Mouse (Mus musculus) cortical plate, adult 2 months (tissue): ENCODE measurements around the gene Tfap2b. TPM values are rescaled to one million over a fixed set of nuclear protein-coding genes. Genes with fewer than 3 reads are reported as not detected.

ENCODE experiments used
- H3K27ac ChIP-seq: fragments of 200-500 bp; 2 replicates; pipeline ENCODE4 v1.5.1; 2012; ENCODE audit warnings: low read length, control low read depth, inconsistent platforms; ENCODE audit not compliant: insufficient read depth
- H3K4me1 ChIP-seq: fragments of 200-500 bp; 2 replicates; pipeline ENCODE4 v1.6.1; 2011; ENCODE audit warnings: low read length; ENCODE audit not compliant: control insufficient read depth, insufficient read depth
- H3K4me3 ChIP-seq: fragments of 200-500 bp; 2 replicates; pipeline ENCODE4 v1.5.1; 2011; ENCODE audit warnings: mild to moderate bottlenecking, low read length, control low read depth; ENCODE audit not compliant: insufficient read depth
- CTCF ChIP-seq: fragments of 200-500 bp; IDR thresholded peaks from 2 replicates; pipeline ENCODE4 v1.5.1; 2011; ENCODE audit warnings: mild to moderate bottlenecking, control low read depth, low read length; ENCODE audit not compliant: insufficient read depth; ENCODE audit errors: extremely low read depth
- POLR2A ChIP-seq: fragments of 200-500 bp; IDR thresholded peaks from 2 replicates; pipeline ENCODE4 v1.6.1; 2011; ENCODE audit warnings: mild to moderate bottlenecking, low read length, control low read depth; ENCODE audit not compliant: insufficient read depth; ENCODE audit errors: extremely low read depth
- polyA plus RNA-seq: library from polyadenylated mRNA; depleted of rRNA; stranded (reverse); fragments of >200 nt; gene quantifications from 2 replicates; pipeline ENCODE4 v1.2.3, GENCODE M21; 2012

The Tfap2b gene
- polyA plus RNA-seq, 1 experiment: 0.29 TPM

DNA sequence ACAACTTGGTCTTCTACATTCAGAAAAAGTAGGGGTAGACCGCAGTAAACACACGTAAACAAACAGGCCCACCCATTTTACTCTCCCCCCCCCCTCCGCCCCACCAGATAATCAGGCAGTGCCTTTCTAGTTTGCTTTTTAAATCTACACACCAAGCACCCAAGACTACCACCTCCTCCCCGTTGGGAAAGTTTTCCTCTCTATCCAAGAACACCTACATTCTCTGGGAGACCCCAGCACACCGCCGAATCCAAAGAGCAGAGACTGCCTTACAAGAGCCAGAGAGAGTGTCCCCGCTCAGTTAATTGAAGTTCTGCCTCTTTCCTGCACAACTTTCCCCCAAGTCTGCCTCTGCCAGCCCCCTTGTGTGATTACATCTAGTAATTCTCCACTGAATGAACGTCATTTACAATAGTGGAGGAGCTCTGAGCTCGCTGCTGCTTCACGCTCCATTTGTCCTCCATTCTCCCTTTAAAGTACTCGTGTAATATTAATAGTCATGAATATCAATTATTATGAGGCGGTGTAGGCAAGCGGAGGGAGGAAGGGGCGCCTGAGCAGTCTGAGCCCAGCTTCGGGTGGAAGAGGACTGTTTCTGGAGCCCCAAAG is 2.9 kb downstream of the Tfap2b start:
- Histone ChIP-seq H3K27ac (no peak overlapping the region), H3K4me3 (no peak overlapping the region), H3K4me1 (no peaks in the 10 kb centered on the region)
- TF ChIP-seq POLR2A: no peak
- no peak for TF ChIP-seq CTCF

GRCm38 (mm10) chr1:19212691-19213090 is 4.0 kb downstream of the Tfap2b start:
- Histone ChIP-seq H3K4me3 (no peak overlapping the region), H3K4me1 (no peaks in the 10 kb centered on the region), H3K27ac (no peak overlapping the region)
- TF ChIP-seq CTCF: no peak
- no peak for TF ChIP-seq POLR2A

GRCm38 (mm10) chr1:19213171-19213570 is 4.5 kb downstream of the Tfap2b start:
- no peak overlapping the region for H3K4me3 ChIP-seq
- no peak overlapping the region for H3K27ac ChIP-seq

GRCm38 (mm10) chr1:19213851-19214395 is 5.2 kb downstream of the Tfap2b start:
- TF ChIP-seq CTCF (no peak), POLR2A (no peak)
- Histone ChIP-seq H3K4me3 (no peak overlapping the region), H3K27ac (no peak overlapping the region), H3K4me1 (no peaks in the 10 kb centered on the region)

More at GRCm38 (mm10) chr1:19213171-19213570, 4.5 kb downstream of the Tfap2b start:
- no peaks in the 10 kb centered on the region for H3K4me1 ChIP-seq
- TF ChIP-seq CTCF: no peak
- TF ChIP-seq POLR2A: no peak

- no peak overlapping the region for H3K27ac ChIP-seq
- no peaks in the 10 kb centered on the region for H3K4me1 ChIP-seq
- TF ChIP-seq POLR2A: no peak
- TF ChIP-seq CTCF: no peak
- H3K4me3 ChIP-seq: no peak overlapping the region
Measured at GRCm38 (mm10) chr1:19217391-19217790, 8.7 kb downstream of the Tfap2b start.

DNA sequence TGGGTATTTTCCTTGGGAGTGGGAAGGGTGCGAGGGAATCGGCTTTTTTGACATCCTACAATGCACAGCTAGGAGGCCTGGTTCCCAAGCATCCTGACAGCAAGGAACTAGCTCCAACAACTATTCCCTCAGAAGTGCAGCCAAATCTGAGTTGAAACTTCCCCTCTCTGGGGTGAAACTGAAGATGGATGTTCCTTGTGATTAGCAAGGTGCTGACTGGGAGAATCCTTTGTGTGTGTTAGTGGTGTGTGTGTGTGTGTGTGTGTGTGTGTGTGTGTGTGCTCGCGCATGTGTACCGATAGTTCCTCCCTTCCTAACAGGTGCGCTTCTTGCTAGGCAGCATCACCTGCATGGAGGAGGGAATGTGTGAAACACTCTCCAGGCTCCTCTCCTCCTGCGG is 9.5 kb downstream of the Tfap2b start:
- no peak overlapping the region for H3K27ac ChIP-seq
- no peak overlapping the region for H3K4me3 ChIP-seq
- TF ChIP-seq POLR2A (no peak), CTCF (no peak)

DNA sequence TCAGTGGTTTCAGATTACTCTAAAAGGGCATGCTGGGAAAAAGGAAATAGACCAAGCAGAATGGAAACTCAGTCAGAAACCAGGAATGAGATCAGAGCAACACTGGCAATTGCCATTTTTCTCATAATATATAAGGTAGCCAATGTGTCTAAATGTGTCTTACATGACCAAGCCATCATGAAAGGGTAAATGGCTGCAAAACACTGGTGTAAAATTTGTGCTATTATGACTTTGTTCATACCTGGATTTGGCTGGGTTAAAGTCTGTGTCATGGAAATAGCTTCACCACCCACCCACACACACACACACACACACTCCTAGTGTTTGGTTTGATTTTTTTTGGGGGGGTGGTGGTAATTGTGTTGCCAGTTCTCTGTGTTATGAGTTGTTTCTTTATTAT is 10.7 kb downstream of the Tfap2b start:
- Histone ChIP-seq H3K4me3 (no peak overlapping the region), H3K4me1 (no peaks in the 10 kb centered on the region), H3K27ac (no peak overlapping the region)
- TF ChIP-seq CTCF: no peak
- no peak for TF ChIP-seq POLR2A

More for the DNA sequence above, 9.5 kb downstream of the Tfap2b start:
- H3K4me1 ChIP-seq: no peaks in the 10 kb centered on the region

DNA sequence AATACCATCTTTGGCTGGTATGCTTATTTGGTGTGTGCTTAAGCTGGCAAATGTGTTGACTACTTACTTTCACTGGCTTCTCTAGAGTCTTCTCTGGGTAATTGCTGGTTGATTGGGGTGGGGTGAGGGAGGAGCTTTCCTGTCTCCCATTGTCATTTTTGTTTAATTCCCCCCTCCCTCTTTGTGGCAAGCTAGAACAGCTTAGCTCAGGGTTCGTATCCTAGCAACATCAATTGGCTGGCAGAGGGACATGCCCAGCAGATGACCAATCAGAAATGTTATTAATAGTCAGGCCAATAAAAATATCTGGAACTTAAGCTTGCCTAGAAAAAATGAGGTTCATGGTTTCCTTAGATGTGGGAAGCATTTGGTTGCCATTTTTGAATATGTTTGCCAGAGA is 11.8 kb downstream of the Tfap2b start:
- H3K27ac ChIP-seq: no peak overlapping the region
- no peak overlapping the region for H3K4me3 ChIP-seq
- TF ChIP-seq CTCF (no peak), POLR2A (no peak)
- H3K4me1 ChIP-seq: no peaks in the 10 kb centered on the region

DNA sequence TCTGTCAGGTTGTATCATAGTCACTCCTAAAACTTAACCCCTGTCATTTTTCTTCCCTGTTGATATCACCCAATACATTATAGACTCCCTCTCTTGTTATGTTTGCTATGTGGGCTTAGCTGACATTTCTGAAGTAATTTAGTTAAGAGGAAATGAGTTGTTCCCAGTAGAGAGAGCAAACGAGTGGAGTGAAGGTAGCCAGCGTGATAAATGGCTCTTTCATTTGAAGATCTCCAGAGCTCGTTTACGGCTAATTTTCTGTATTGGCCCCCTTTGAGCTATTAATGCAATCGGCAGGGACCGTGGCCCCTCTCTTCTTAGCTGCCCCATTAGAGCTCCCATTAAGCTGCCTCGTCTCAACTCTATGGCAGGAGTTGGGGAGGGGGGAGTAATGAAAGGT is 12.9 kb downstream of the Tfap2b start:
- TF ChIP-seq CTCF (no peak), POLR2A (no peak)
- H3K27ac ChIP-seq: no peak overlapping the region
- H3K4me1 ChIP-seq: no peaks in the 10 kb centered on the region
- no peak overlapping the region for H3K4me3 ChIP-seq

- no peak for TF ChIP-seq CTCF
- no peak for TF ChIP-seq POLR2A
- Histone ChIP-seq H3K27ac (no peak overlapping the region), H3K4me1 (no peaks in the 10 kb centered on the region), H3K4me3 (no peak overlapping the region)
Measured at GRCm38 (mm10) chr1:19226699-19227098, 18.0 kb downstream of the Tfap2b start.
